12 mouse cellular contexts compared by ENCODE assay signal in genomic region chr2:71116151-71116550, GRCm38 (mm10). TPM values are rescaled to one million over a fixed set of nuclear protein-coding genes. Genes with fewer than 3 reads are reported as not detected.
DNase-seq lines count a peak whose midpoint lies in the region; ATAC-seq and TF ChIP-seq lines count a peak whose summit lies in the region.
"Had no signal": no experiment of that assay in that cellular context is flagged by ENCODE, and none has a peak within 500 bp of the region (broad histone marks: within the 10 kb centered on the region; RNA-seq: fewer than 3 reads in every experiment).

No protein-coding gene starts in this region.

- DNase-seq in forebrain, postnatal 0 days = no peak
- no peak for DNase-seq in lung, adult 2 months
- DNase-seq in lung, postnatal 14 days = no peak
- DNase-seq in B cell, adult 2 months = peak; percentile 46 to 52
- DNase-seq in c-Kit-positive CD71-positive TER-119-negative erythroid progenitor cells, embryonic 14.5 days (ENCODE audit: low read depth) = peak; percentile 17
- no peak for DNase-seq in ovary, postnatal 10 days (ENCODE audit: low spot score)
- DNase-seq in right cerebral cortex, adult 2 months (ENCODE audit: low spot score in 2 of 2) = no peak
- DNase-seq: kidney, postnatal 10 days had no signal

- no peaks in the 10 kb centered on the region for H3K9me3 ChIP-seq in forebrain, postnatal 0 days (ENCODE audit: low read length)
- H3K9me3 ChIP-seq in forebrain, embryonic 16.5 days (ENCODE audit: control insufficient read depth, low read length) = no peaks in the 10 kb centered on the region

- WGBS in forebrain, postnatal 0 days = 87% methylated on average over 4 of the region's 4 CpGs
- WGBS in forebrain, embryonic 16.5 days = 95% methylated on average over 4 of the region's 4 CpGs
- WGBS in lung, adult 2 months = 96% methylated on average over 4 of the region's 4 CpGs

- peaks cover 4% of the 10 kb centered on the region for H3K27me3 ChIP-seq in forebrain, postnatal 0 days (ENCODE audit: insufficient read depth, low read length)
- H3K27me3 ChIP-seq in forebrain, embryonic 16.5 days (replicated peaks; ENCODE audit: control insufficient read depth, insufficient read depth, low read length) = peaks cover 2% of the 10 kb centered on the region; the same call in 1 of the 2 replicates

- TF ChIP-seq POLR2A in lung, adult 2 months (IDR thresholded peaks at IDR 0.05; ENCODE audit: borderline replicate concordance, extremely low read depth, low read depth, low read length) = no peak

- no peaks in the 10 kb centered on the region for H3K36me3 ChIP-seq in forebrain, postnatal 0 days (ENCODE audit: insufficient read depth)
- H3K36me3 ChIP-seq in forebrain, embryonic 16.5 days (ENCODE audit: control insufficient read depth, insufficient read depth) = no peaks in the 10 kb centered on the region

- H3K9ac ChIP-seq in forebrain, postnatal 0 days = no peak overlapping the region
- H3K9ac ChIP-seq in forebrain, embryonic 16.5 days (replicated peaks; ENCODE audit: low read depth, low read length) = no peak overlapping the region
- H3K9ac ChIP-seq: hindbrain, embryonic 14.5 days had no signal

- ATAC-seq in forebrain, postnatal 0 days = no peak
- ATAC-seq in forebrain, embryonic 16.5 days = no peak
- ATAC-seq: activated CD4-positive, CD25-positive, alpha-beta regulatory T cell, adult 4 months had no signal

- H3K4me1 ChIP-seq in forebrain, postnatal 0 days (ENCODE audit: insufficient read depth) = 0 out of 2 replicates have a peak, but pooled peaks cover 6% of the 10 kb centered on the region
- peaks cover 15% of the 10 kb centered on the region for H3K4me1 ChIP-seq in forebrain, embryonic 16.5 days (replicated peaks; ENCODE audit: control insufficient read depth, insufficient read depth, low read length)
- peaks cover 4% of the 10 kb centered on the region for H3K4me1 ChIP-seq in lung, adult 2 months (ENCODE audit: control insufficient read depth, insufficient read depth, low read length)

- TF ChIP-seq CTCF in forebrain, postnatal 0 days (IDR thresholded peaks at IDR 0.05; ENCODE audit: low read depth) = peak; percentile 24; the same call in 1 of the 2 replicates
- TF ChIP-seq CTCF in lung, adult 2 months (IDR thresholded peaks at IDR 0.05; ENCODE audit: insufficient read depth, low read length) = peak; percentile 21; the same call in 1 of the 2 replicates

- no peak overlapping the region for H3K4me3 ChIP-seq in forebrain, postnatal 0 days (ENCODE audit: low read depth, low read length)
- no peak overlapping the region for H3K4me3 ChIP-seq in forebrain, embryonic 16.5 days (replicated peaks; ENCODE audit: low read length)
- H3K4me3 ChIP-seq in lung, adult 2 months (replicated peaks; ENCODE audit: extremely low read depth, low read depth, low read length) = no peak overlapping the region

- H3K4me2 ChIP-seq in forebrain, postnatal 0 days (ENCODE audit: low read depth) = no peak overlapping the region
- no peak overlapping the region for H3K4me2 ChIP-seq in forebrain, embryonic 16.5 days (ENCODE audit: low read length)
- H3K4me2 ChIP-seq: hindbrain, embryonic 14.5 days had no signal

- no peak overlapping the region for H3K27ac ChIP-seq in forebrain, postnatal 0 days (ENCODE audit: low read depth, low read length)
- H3K27ac ChIP-seq in forebrain, embryonic 16.5 days (ENCODE audit: low read length) = no peak overlapping the region
- H3K27ac ChIP-seq: hindbrain, embryonic 14.5 days had no signal

RNA-seq across cellular contexts. Expression of gene Cybrd1, which starts 1.6 kb away (rescaled TPM):
- total RNA-seq in forebrain, postnatal 0 days (2014; rRNA removed) = 4.1 and 7.0 TPM in 2 replicates
- 1.6 and 2.5 TPM in 2 replicates for polyA plus RNA-seq in forebrain, postnatal 0 days (2015; fragmentation: Nextera tagmentation; extraction: Ambion mirVana)
- 1.5 and 1.9 TPM in 2 replicates for polyA plus RNA-seq in forebrain, embryonic 16.5 days (2015; fragmentation: Nextera tagmentation; extraction: Ambion mirVana)
- polyA plus RNA-seq in lung, adult 2 months (2012; rRNA removed) = 7.4 and 8.3 TPM in 2 replicates
- polyA plus RNA-seq: C2C12 had no signal

Comparison
In these comparisons a context has a peak if more than half of its experiments do, and no peak if none do; other contexts are left out.
1. DNase-seq: peak in B cell, adult 2 months (2 of 2) and c-Kit-positive CD71-positive TER-119-negative erythroid progenitor cells, embryonic 14.5 days (single experiment); none in forebrain, postnatal 0 days (single experiment), lung, adult 2 months (single experiment), lung, postnatal 14 days (single experiment), ovary, postnatal 10 days (single experiment) and right cerebral cortex, adult 2 months (0 of 2).